Mouse (Mus musculus): ENCODE results near the gene Sp9.

GRCm38 (mm10) chr2:73266623-73267022 lies 5.1 kb upstream of the Sp9 start:
- no peak for TF ChIP-seq GATA1 (IDR thresholded peaks at IDR 0.05; ENCODE audit: low read length)
- no peak for TF ChIP-seq TAL1 (IDR thresholded peaks at IDR 0.05; ENCODE audit: low read length)

All from erythroblast, embryonic 14.5 days (primary cell).